Mouse (Mus musculus) cerebellum, adult 2 months (tissue): ENCODE measurements around the gene Lrrc49. TPM values are rescaled to one million over a fixed set of nuclear protein-coding genes. Genes with fewer than 3 reads are reported as not detected.

Experiments
- DNase-seq, 2 experiments: peaks; one replicate each; pipeline ENCODE4 v3.0.0; 2021
- H3K27ac ChIP-seq: fragments of 200-500 bp; 2 replicates; pipeline ENCODE4 v1.5.1; 2012; ENCODE audit warnings: low read length, control low read depth, inconsistent platforms; ENCODE audit not compliant: insufficient read depth
- H3K27me3 ChIP-seq: fragments of 200-500 bp; 2 replicates; pipeline ENCODE4 v1.6.1; 2012; ENCODE audit warnings: inconsistent platforms, mild to moderate bottlenecking, low read length, moderate library complexity; ENCODE audit not compliant: control insufficient read depth, insufficient read depth
- H3K4me1 ChIP-seq: fragments of 200-500 bp; 2 replicates; pipeline ENCODE4 v1.6.1; 2011; ENCODE audit warnings: low read length; ENCODE audit not compliant: control insufficient read depth, insufficient read depth
- H3K4me3 ChIP-seq: fragments of 200-500 bp; replicated peaks from 2 replicates; pipeline ENCODE3; 2011; ENCODE audit warnings: mild to moderate bottlenecking, low read depth, low read length, control low read depth; ENCODE audit not compliant: insufficient read depth
- CTCF ChIP-seq: fragments of 200-500 bp; IDR thresholded peaks from 2 replicates; pipeline ENCODE4 v1.5.1; 2011; ENCODE audit warnings: low read depth, mild to moderate bottlenecking, control low read depth, low read length, moderate library complexity, borderline replicate concordance; ENCODE audit not compliant: insufficient read depth
- POLR2A ChIP-seq: fragments of 200-500 bp; IDR thresholded peaks from 2 replicates; pipeline ENCODE4 v1.6.1; 2011; ENCODE audit warnings: low read length, control low read depth, borderline replicate concordance; ENCODE audit not compliant: insufficient read depth
- WGBS: fragments of 180-500 bp; shearing (Covaris S2); methylation state at CpG from one replicate; pipeline ENCODE4 v1.1.7; 2018; 5-methylcytosine and 5-hydroxymethylcytosine counted together
- polyA plus RNA-seq: library from polyadenylated mRNA; depleted of rRNA; stranded (reverse); fragments of >200 nt; gene quantifications from 2 replicates; pipeline ENCODE4 v1.2.3, GENCODE M21; 2012

Lrrc49 gene
- polyA plus RNA-seq, 1 experiment: 163 TPM

GRCm38 (mm10) chr9:60610194-60610593 is 77.8 kb downstream of the Lrrc49 start:
- H3K4me3 ChIP-seq: no peak overlapping the region
- no peak overlapping the region for H3K27ac ChIP-seq
- no peak for DNase-seq
- no peaks in the 10 kb centered on the region for H3K27me3 ChIP-seq
- TF ChIP-seq POLR2A (no peak), CTCF (no peak)
- no peaks in the 10 kb centered on the region; the same call in 1 of the 2 replicates for H3K4me1 ChIP-seq
- WGBS: 75% methylated on average over 13 of the region's 13 CpGs

- WGBS: 87% methylated on average over 9 of the region's 9 CpGs
- TF ChIP-seq POLR2A (no peak), CTCF (no peak)
- H3K4me3 ChIP-seq: no peak overlapping the region
- peaks cover 3% of the 10 kb centered on the region; the same call in 1 of the 2 replicates for H3K4me1 ChIP-seq
- H3K27me3 ChIP-seq: no peaks in the 10 kb centered on the region
- DNase-seq: no peak
- H3K27ac ChIP-seq: no peak overlapping the region
Observed at GRCm38 (mm10) chr9:60608857-60609256, 79.1 kb downstream of the Lrrc49 start.

GRCm38 (mm10) chr9:60608086-60608485 is 79.9 kb downstream of the Lrrc49 start:
- Histone ChIP-seq H3K27me3 (no peaks in the 10 kb centered on the region), H3K4me3 (no peak overlapping the region), H3K27ac (no peak overlapping the region), H3K4me1 (peaks cover 3% of the 10 kb centered on the region; the same call in 1 of the 2 replicates)
- WGBS: 11% methylated on average over 3 of the region's 3 CpGs
- TF ChIP-seq CTCF (no peak), POLR2A (no peak)
- peak; percentile 58 to 63 for DNase-seq

GRCm38 (mm10) chr9:60604971-60605370 is 83.0 kb downstream of the Lrrc49 start:
- peaks cover 3% of the 10 kb centered on the region; the same call in 1 of the 2 replicates for H3K4me1 ChIP-seq
- peak in 1 of 2 experiments; percentile 58 for DNase-seq
- WGBS: 11% methylated on average over 2 of the region's 2 CpGs

GRCm38 (mm10) chr9:60601936-60602335 is 86.0 kb downstream of the Lrrc49 start:
- DNase-seq: no peak
- Histone ChIP-seq H3K4me3 (no peak overlapping the region), H3K27ac (no peak overlapping the region), H3K4me1 (peaks cover 3% of the 10 kb centered on the region; the same call in 1 of the 2 replicates), H3K27me3 (no peaks in the 10 kb centered on the region)
- TF ChIP-seq POLR2A (no peak), CTCF (no peak)
- WGBS: 87% methylated on average over 10 of the region's 10 CpGs

More at GRCm38 (mm10) chr9:60604971-60605370, 83.0 kb downstream of the Lrrc49 start:
- H3K4me3 ChIP-seq: no peak overlapping the region
- no peak for TF ChIP-seq CTCF
- no peak for TF ChIP-seq POLR2A
- no peak overlapping the region for H3K27ac ChIP-seq
- H3K27me3 ChIP-seq: no peaks in the 10 kb centered on the region

GRCm38 (mm10) chr9:60600273-60600672 is 87.7 kb downstream of the Lrrc49 start:
- no peak for DNase-seq
- H3K4me3 ChIP-seq: no peak overlapping the region
- H3K4me1 ChIP-seq: peaks cover 3% of the 10 kb centered on the region; the same call in 1 of the 2 replicates
- H3K27me3 ChIP-seq: no peaks in the 10 kb centered on the region
- no peak for TF ChIP-seq POLR2A
- no peak for TF ChIP-seq CTCF
- no peak overlapping the region for H3K27ac ChIP-seq
- 90% methylated on average over 4 of the region's 4 CpGs for WGBS

GRCm38 (mm10) chr9:60599489-60599888 is 88.5 kb downstream of the Lrrc49 start:
- 62% methylated on average over 2 of the region's 2 CpGs for WGBS
- no peaks in the 10 kb centered on the region for H3K27me3 ChIP-seq
- TF ChIP-seq CTCF: peak; percentile 82
- TF ChIP-seq POLR2A: no peak
- H3K4me1 ChIP-seq: no peaks in the 10 kb centered on the region; the same call in 1 of the 2 replicates
- H3K4me3 ChIP-seq: no peak overlapping the region
- no peak overlapping the region for H3K27ac ChIP-seq
- DNase-seq: peak in 1 of 2 experiments; percentile 41

- H3K4me3 ChIP-seq: no peak overlapping the region
- no peaks in the 10 kb centered on the region for H3K27me3 ChIP-seq
- no peak for TF ChIP-seq CTCF
- TF ChIP-seq POLR2A: no peak
- 82% methylated on average over 7 of the region's 7 CpGs for WGBS
- H3K4me1 ChIP-seq: peaks cover 14% of the 10 kb centered on the region
- no peak overlapping the region for H3K27ac ChIP-seq
- DNase-seq: no peak
Observed at GRCm38 (mm10) chr9:60595406-60595805, 92.6 kb downstream of the Lrrc49 start.

GRCm38 (mm10) chr9:60592974-60593373 is 95.0 kb downstream of the Lrrc49 start:
- Histone ChIP-seq H3K27ac (peak overlapping the region; percentile 44), H3K4me3 (no peak overlapping the region), H3K4me1 (peaks cover 20% of the 10 kb centered on the region), H3K27me3 (no peaks in the 10 kb centered on the region)
- TF ChIP-seq POLR2A (no peak), CTCF (no peak)
- peak; percentile 67 to 80 for DNase-seq
- 7% methylated on average over 6 of the region's 6 CpGs for WGBS
